Mouse (Mus musculus) ES-CJ7 (cell line): Measurements from ENCODE around the gene Gm10800.
"Not testable (repeated sequence)": the region's sequence is repeated elsewhere in the genome, so short reads cannot be mapped to it uniquely, and the experiment has no call there.

ENCODE experiments used
- DNase-seq: peaks from one replicate; pipeline ENCODE4 v3.0.0; 2011; ENCODE audit warnings: low read depth, low spot score

Gm10800 gene

DNA sequence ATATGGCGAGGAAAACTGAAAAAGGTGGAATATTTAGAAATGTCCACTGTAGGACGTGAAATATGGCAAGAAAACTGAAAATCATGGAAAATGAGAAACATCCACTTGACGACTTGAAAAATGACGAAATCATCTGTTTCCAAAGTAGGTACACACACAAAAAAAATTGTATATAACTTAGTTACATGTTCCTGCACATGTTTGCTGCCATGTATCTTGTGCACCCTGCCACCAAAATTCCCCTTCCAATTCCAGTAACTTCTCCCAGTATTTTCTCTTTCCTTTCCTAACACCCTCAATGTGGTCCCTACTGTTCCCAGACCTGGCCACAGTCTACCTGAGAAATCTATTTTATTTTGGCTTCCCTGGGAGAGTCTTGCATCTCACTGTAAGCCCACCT lies at the start of gene Gm10800:
Gm10800 (minus strand) TSS at position 101 of the 400 bp plus-strand sequence.
- not testable (repeated sequence) for DNase-seq

DNA sequence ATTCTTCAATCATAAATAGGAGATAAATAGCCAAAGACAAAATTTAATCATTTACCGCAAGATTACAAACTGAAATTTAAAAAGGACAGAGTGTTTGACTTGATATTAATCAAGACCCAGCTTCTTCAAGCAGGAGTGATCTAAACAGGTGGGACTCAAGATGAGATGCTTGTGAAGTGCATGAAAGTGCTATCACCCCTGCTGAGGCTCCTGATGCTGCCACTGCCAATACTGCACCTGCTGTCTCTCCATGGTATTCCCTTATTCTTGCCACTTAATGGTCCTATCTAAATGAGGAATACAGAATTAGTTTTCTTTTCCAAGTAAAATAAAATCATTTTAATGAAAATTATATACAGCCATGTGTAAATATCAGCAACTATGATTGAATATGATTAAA lies 30.4 kb upstream of the Gm10800 start:
- DNase-seq = no peak

DNA sequence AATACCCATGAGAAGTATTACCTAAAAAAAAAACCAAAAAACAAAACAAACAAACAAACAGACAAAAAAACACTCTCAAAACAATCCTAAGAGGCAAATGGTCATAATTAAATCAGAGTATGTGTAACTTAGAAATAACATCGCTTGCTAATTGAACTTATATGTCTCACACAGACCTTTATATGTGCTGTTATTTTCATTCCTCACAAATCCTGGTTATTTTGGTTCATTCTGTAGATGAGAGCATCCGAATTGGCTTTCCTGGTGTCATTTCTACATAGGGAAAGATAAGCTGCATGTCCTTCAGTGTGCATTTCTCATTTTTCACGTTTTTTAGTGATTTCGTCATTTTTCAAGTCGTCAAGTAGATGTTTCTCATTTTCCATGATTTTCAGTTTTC lies 5.2 kb downstream of the Gm10800 start, which contains the start of gene Gm10801:
Gm10801 (plus strand) TSS at position 301 of the 400 bp plus-strand sequence.
- DNase-seq = not testable (repeated sequence)
